Mouse (Mus musculus) lung, embryonic 15.5 days (tissue): ENCODE results near the gene Olfr1461. TPM values are rescaled to one million over a fixed set of nuclear protein-coding genes. Genes with fewer than 3 reads are reported as not detected.

Source experiments
- ATAC-seq: fragments of 200-750 bp; cut with Nextera tagmentation; 2 replicates; pipeline ENCODE4 v1.8.0; 2017; ENCODE audit warnings: moderate number of reproducible peaks, borderline replicate concordance; ENCODE audit not compliant: low FRiP score, low TSS enrichment; ENCODE audit errors: extremely low read depth
- H3K27ac ChIP-seq: fragments of 300-500 bp; sonication (generic); 2 replicates; pipeline ENCODE4 v1.5.1; 2015; ENCODE audit warnings: moderate library complexity, mild to moderate bottlenecking, inconsistent platforms
- H3K27me3 ChIP-seq: fragments of 300-500 bp; sonication (generic); 2 replicates; pipeline ENCODE4 v1.6.1; 2015; ENCODE audit warnings: inconsistent platforms
- H3K36me3 ChIP-seq: fragments of 300-500 bp; sonication (generic); 2 replicates; pipeline ENCODE4 v1.6.1; 2015; ENCODE audit warnings: inconsistent platforms
- H3K4me1 ChIP-seq: fragments of 300-500 bp; sonication (generic); 2 replicates; pipeline ENCODE4 v1.6.1; 2015; ENCODE audit warnings: inconsistent platforms
- H3K4me2 ChIP-seq: fragments of 300-500 bp; sonication (generic); 2 replicates; pipeline ENCODE4 v1.6.1; 2015; ENCODE audit warnings: inconsistent platforms, mild to moderate bottlenecking, moderate library complexity
- H3K4me3 ChIP-seq: fragments of 300-500 bp; sonication (generic); 2 replicates; pipeline ENCODE4 v1.5.1; 2015; ENCODE audit warnings: mild to moderate bottlenecking, inconsistent platforms
- H3K9ac ChIP-seq: fragments of 300-500 bp; sonication (generic); 2 replicates; pipeline ENCODE4 v1.6.1; 2015; ENCODE audit warnings: inconsistent platforms
- H3K9me3 ChIP-seq: fragments of 300-500 bp; sonication (generic); 2 replicates; pipeline ENCODE4 v1.6.1; 2016; ENCODE audit warnings: inconsistent platforms
- WGBS: fragments of 180-500 bp; shearing (Covaris S2); methylation state at CpG from one replicate; pipeline ENCODE4 v1.1.7; 2015; 5-methylcytosine and 5-hydroxymethylcytosine counted together
- polyA plus RNA-seq: library from polyadenylated mRNA; unstranded; fragments of >200 nt; fragmentation: Nextera tagmentation; extraction: Ambion mirVana; gene quantifications from 2 replicates; pipeline ENCODE4 v1.2.1, GENCODE M21; 2015

Gene Olfr1461
- not detected in 2 replicates for polyA plus RNA-seq

DNA sequence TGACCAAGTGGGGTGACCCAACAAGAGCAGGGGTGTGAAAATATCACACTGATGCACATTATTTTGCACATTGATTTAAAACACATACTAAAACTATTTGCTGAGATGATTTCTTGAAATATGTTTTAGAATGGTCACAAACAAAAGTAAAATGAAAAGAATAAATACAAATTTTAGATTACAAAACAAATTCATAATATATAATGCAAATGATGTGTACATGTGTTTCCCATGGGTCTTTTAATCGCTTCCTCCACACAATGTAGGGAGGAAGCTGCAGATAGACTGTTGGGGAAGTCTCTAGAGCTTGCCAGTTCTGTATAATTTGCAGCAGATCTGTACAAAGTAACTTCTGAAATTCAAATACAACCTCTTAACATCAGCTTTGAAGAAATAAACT lies at the start of gene Olfr1461:
Olfr1461 (plus strand) TSS at position 301 of the 400 bp plus-strand sequence.
- no peak within 1 kb of the TSS for H3K27ac ChIP-seq
- no peaks in the 10 kb centered on the region for H3K27me3 ChIP-seq
- WGBS, result 38% methylated on average over 1 of the region's 1 CpGs
- no peaks in the 10 kb centered on the region for H3K9me3 ChIP-seq
- no peak within 1 kb of the TSS for H3K4me3 ChIP-seq
- H3K4me2 ChIP-seq, result no peak within 1 kb of the TSS
- no peaks in the 10 kb centered on the region for H3K36me3 ChIP-seq
- ATAC-seq, result no peak
- no peak within 1 kb of the TSS for H3K9ac ChIP-seq
- H3K4me1 ChIP-seq, result no peaks in the 10 kb centered on the region

- Histone ChIP-seq H3K27ac (no peak within 1 kb of the TSS), H3K36me3 (no peaks in the 10 kb centered on the region), H3K9me3 (no peaks in the 10 kb centered on the region), H3K4me2 (no peak within 1 kb of the TSS), H3K27me3 (no peaks in the 10 kb centered on the region), H3K9ac (no peak within 1 kb of the TSS), H3K4me1 (no peaks in the 10 kb centered on the region), H3K4me3 (no peak within 1 kb of the TSS)
- ATAC-seq, result no peak
- whole genome bisulfite sequencing, result 73% methylated on average over 1 of the region's 1 CpGs
Observed at GRCm38 (mm10) chr19:13149449-13149848, 13.4 kb upstream of the Olfr1461 start, which contains the start of gene Olfr1459. Olfr1459 (minus strand) TSS chr19:13149549.

GRCm38 (mm10) chr19:13185434-13185833 lies 22.6 kb downstream of the Olfr1461 start, which contains the start of gene Olfr1462:
Olfr1462 (plus strand) TSS chr19:13185734.
- no peaks in the 10 kb centered on the region for H3K4me1 ChIP-seq
- no peak within 1 kb of the TSS for H3K27ac ChIP-seq
- no peak within 1 kb of the TSS for H3K4me3 ChIP-seq
- no peaks in the 10 kb centered on the region for H3K9me3 ChIP-seq
- WGBS, result 82% methylated on average over 1 of the region's 1 CpGs
- H3K36me3 ChIP-seq, result no peaks in the 10 kb centered on the region
- no peak within 1 kb of the TSS for H3K9ac ChIP-seq
- no peak for ATAC-seq
- H3K27me3 ChIP-seq, result no peaks in the 10 kb centered on the region
- H3K4me2 ChIP-seq, result no peak within 1 kb of the TSS

Other genes with a start within 250 kb of the Olfr1461 start
- not detected in 2 replicates for gene Olfr1448, start 238.6 kb upstream of the Olfr1461 start, polyA plus RNA-seq
- not detected in 2 replicates for gene Olfr1449, start 232.2 kb upstream of the Olfr1461 start, polyA plus RNA-seq
- gene Olfr1450, start 212.7 kb upstream of the Olfr1461 start, polyA plus RNA-seq, result not detected in 2 replicates
- gene Olfr1451, start 168.0 kb upstream of the Olfr1461 start, polyA plus RNA-seq, result not detected in 2 replicates
- not detected in 2 replicates for gene Olfr1453, start 134.7 kb upstream of the Olfr1461 start, polyA plus RNA-seq
- not detected in 2 replicates for gene Olfr1454, start 102.4 kb upstream of the Olfr1461 start, polyA plus RNA-seq
- gene Olfr1457, start 65.1 kb upstream of the Olfr1461 start, polyA plus RNA-seq, result not detected in 2 replicates
- not detected in 2 replicates for gene Olfr1458, start 56.2 kb upstream of the Olfr1461 start, polyA plus RNA-seq
- not detected in 2 replicates for gene Olfr1459, start 13.5 kb upstream of the Olfr1461 start, polyA plus RNA-seq
- not detected in 2 replicates for gene Olfr1462, start 22.7 kb downstream of the Olfr1461 start, polyA plus RNA-seq
- gene Olfr1463, start 68.3 kb downstream of the Olfr1461 start, polyA plus RNA-seq, result not detected in 2 replicates
- not detected in 2 replicates for gene Olfr1465, start 152.5 kb downstream of the Olfr1461 start, polyA plus RNA-seq
- not detected in 2 replicates for gene Olfr1466, start 175.9 kb downstream of the Olfr1461 start, polyA plus RNA-seq
- gene Olfr1467, start 199.2 kb downstream of the Olfr1461 start, polyA plus RNA-seq, result not detected in 2 replicates
- not detected in 2 replicates for gene Olfr1469, start 244.8 kb downstream of the Olfr1461 start, polyA plus RNA-seq